Mouse (Mus musculus): ENCODE results near the gene Kctd2.

DNA sequence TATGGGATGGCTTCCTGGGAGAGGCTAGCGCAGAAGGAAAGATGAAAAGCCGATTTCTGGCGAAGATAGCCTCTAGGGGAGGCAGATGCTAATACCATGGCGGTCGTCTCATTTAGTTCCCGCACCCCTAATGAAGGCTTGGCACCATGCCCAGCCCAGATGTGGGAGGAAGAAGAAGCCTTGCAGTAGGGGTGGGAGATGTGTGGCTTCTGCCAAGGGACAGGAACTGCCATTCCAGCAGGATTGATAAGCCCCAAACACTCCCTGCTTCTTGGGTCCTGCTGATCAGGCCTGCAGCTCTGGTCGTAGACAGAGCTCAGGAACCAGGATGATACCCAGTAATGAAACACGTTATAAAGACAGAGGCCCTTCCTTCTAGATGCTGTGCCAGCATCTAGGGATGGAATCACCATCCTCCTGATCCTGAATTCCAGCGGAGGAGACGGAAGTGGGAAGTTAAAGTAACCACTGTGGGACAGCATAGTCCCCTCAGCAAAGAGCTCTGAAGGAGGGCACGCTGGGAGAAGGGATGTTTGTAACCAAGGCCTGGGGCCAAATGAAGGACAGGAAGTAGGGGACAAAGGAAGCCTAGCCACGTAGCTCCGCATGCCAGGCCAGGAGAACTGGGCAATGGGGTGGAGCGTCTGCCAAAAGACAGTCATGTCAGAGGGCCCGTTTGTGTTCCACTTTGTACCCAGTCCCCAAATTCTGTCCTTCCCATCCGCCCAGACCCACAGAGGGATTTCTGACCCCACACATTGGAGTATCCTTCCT lies 36.0 kb upstream of the Kctd2 start:
- TF ChIP-seq CTCF (IDR thresholded peaks at IDR 0.05; ENCODE audit: low read depth) (no peak), EP300 (IDR thresholded peaks at IDR 0.05; ENCODE audit: low read depth) (no peak)

All from liver, postnatal 0 days (tissue).